Mouse (Mus musculus): ENCODE measurements around the gene Hspa8.

DNA sequence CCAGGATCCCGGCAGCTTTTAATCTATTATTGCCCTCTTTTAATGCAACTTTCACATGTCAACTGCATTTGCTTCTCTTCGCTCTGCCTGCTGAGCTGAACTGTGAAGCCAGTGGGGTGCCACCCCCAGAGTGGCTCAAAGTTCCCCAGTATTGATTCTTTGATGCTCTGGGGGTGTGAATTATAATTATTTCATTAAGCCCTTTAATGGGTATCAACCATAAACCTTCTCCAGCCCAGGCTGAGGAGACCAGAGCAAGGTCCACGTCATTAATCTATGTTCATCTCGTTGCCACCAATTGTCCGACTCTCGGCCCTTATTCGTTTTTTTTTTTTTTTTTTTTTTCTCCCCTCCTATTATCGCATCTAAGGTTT lies 8.1 kb downstream of the Hspa8 start:
- no peak for TF ChIP-seq CTCF (IDR thresholded peaks at IDR 0.05; ENCODE audit: insufficient read depth, low read depth, low read length)
- TF ChIP-seq POLR2A (IDR thresholded peaks at IDR 0.05; ENCODE audit: insufficient read depth, low read depth, low read length), result no peak

Data from olfactory bulb, adult 2 months (tissue).